Mouse (Mus musculus): ENCODE results near the gene Samd4. TPM values are rescaled to one million over a fixed set of nuclear protein-coding genes. Genes with fewer than 3 reads are reported as not detected.

Gene Samd4
- polyA plus RNA-seq, 1 experiment from 2014 or later: 0.34 TPM

GRCm38 (mm10) chr14:46950527-46951384 lies 68.1 kb downstream of the Samd4 start:
- no peak overlapping the region for H3K27ac ChIP-seq (ENCODE audit: low read depth)
- 0 out of 2 replicates have a peak, but pooled peaks cover 3% of the 10 kb centered on the region for H3K4me1 ChIP-seq (ENCODE audit: insufficient read depth)
- H3K9ac ChIP-seq (replicated peaks): no peak overlapping the region
- no peak overlapping the region for H3K4me3 ChIP-seq (ENCODE audit: low read depth, low read length)
- no peaks in the 10 kb centered on the region for H3K27me3 ChIP-seq (ENCODE audit: insufficient read depth, low read length)
- 62% methylated on average over 11 of the region's 11 CpGs for WGBS (ENCODE audit: insufficient replicate concordance)
- H3K9me3 ChIP-seq (ENCODE audit: low read length): no peaks in the 10 kb centered on the region
- no peak overlapping the region for H3K4me2 ChIP-seq (ENCODE audit: low read depth, low read length)
- TF ChIP-seq EP300 (IDR thresholded peaks at IDR 0.05; ENCODE audit: low read depth) (no peak), CTCF (IDR thresholded peaks at IDR 0.05; ENCODE audit: low read depth) (no peak)
- no peak for DNase-seq
- no peak for ATAC-seq
- H3K36me3 ChIP-seq (replicated peaks; ENCODE audit: insufficient read depth, low read length): no peaks in the 10 kb centered on the region

GRCm38 (mm10) chr14:46952264-46952663 lies 69.6 kb downstream of the Samd4 start:
- H3K4me3 ChIP-seq (ENCODE audit: low read depth, low read length): no peak overlapping the region
- no peak overlapping the region for H3K9ac ChIP-seq (replicated peaks)
- 0 out of 2 replicates have a peak, but pooled peaks cover 3% of the 10 kb centered on the region for H3K4me1 ChIP-seq (ENCODE audit: insufficient read depth)
- H3K36me3 ChIP-seq (replicated peaks; ENCODE audit: insufficient read depth, low read length): no peaks in the 10 kb centered on the region
- no peaks in the 10 kb centered on the region for H3K27me3 ChIP-seq (ENCODE audit: insufficient read depth, low read length)
- no peak for ATAC-seq
- DNase-seq: no peak
- no peak overlapping the region for H3K4me2 ChIP-seq (ENCODE audit: low read depth, low read length)
- no peak overlapping the region for H3K27ac ChIP-seq (ENCODE audit: low read depth)
- no peak for TF ChIP-seq EP300 (IDR thresholded peaks at IDR 0.05; ENCODE audit: low read depth)
- no peak for TF ChIP-seq CTCF (IDR thresholded peaks at IDR 0.05; ENCODE audit: low read depth)
- H3K9me3 ChIP-seq (ENCODE audit: low read length): no peaks in the 10 kb centered on the region
- 65% methylated on average over 2 of the region's 2 CpGs for WGBS (ENCODE audit: insufficient replicate concordance)

DNA sequence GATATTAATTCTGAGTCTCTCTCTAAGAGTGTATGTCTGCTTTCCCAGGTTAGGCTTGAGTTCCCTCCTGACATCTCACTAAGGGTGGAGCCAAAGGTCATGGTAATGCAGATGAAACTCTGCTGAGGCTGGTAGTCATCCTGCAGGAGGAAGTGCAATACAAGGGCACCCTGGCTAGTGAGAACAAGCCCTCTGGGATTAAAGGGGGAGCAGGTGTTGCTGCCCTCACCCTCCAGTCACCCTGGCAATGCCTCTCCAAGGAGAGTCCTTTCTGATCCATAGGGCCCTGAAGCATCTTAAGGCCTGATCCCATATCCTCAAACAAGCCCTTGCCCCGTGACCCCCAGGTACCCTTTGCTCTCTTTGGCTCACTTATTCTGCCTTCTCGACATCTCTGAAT lies 72.5 kb downstream of the Samd4 start:
- H3K9ac ChIP-seq (replicated peaks): no peak overlapping the region
- H3K4me3 ChIP-seq (ENCODE audit: low read depth, low read length): no peak overlapping the region
- WGBS (ENCODE audit: insufficient replicate concordance): 51% methylated on average over 2 of the region's 2 CpGs
- H3K36me3 ChIP-seq (replicated peaks; ENCODE audit: insufficient read depth, low read length): no peaks in the 10 kb centered on the region
- no peak for ATAC-seq
- no peaks in the 10 kb centered on the region for H3K9me3 ChIP-seq (ENCODE audit: low read length)
- no peak for DNase-seq
- no peaks in the 10 kb centered on the region for H3K27me3 ChIP-seq (ENCODE audit: insufficient read depth, low read length)
- H3K4me2 ChIP-seq (ENCODE audit: low read depth, low read length): no peak overlapping the region
- 0 out of 2 replicates have a peak, but pooled peaks cover 3% of the 10 kb centered on the region for H3K4me1 ChIP-seq (ENCODE audit: insufficient read depth)
- no peak overlapping the region for H3K27ac ChIP-seq (ENCODE audit: low read depth)
- no peak for TF ChIP-seq CTCF (IDR thresholded peaks at IDR 0.05; ENCODE audit: low read depth)
- TF ChIP-seq EP300 (IDR thresholded peaks at IDR 0.05; ENCODE audit: low read depth): no peak

DNA sequence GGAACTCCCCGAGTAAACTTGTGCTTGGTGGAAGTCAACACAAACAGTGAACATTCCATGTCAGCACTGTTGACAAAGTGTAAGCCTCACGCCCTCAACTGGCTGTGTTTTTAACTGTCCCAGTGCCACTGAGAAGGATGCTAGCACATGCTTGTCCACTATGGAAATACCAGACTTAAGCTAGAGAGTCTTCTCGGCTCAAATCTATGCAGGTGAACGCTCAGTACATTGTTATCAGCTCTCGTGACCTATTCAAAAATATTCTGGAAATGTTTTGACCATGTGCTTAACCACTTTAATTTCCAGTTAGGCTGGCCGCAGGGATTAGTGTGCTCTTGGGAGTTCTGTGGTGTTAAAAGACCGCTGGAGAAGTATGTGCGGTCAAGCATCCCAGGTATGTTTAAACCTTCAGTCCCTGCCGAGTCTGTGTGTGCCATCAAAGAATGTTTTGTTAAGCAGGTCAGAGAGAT lies 73.0 kb downstream of the Samd4 start:
- 0 out of 2 replicates have a peak, but pooled peaks cover 3% of the 10 kb centered on the region for H3K4me1 ChIP-seq (ENCODE audit: insufficient read depth)
- TF ChIP-seq CTCF (IDR thresholded peaks at IDR 0.05; ENCODE audit: low read depth) (0 out of 2 replicates have a peak, but pooled peaks have one; percentile 20), EP300 (IDR thresholded peaks at IDR 0.05; ENCODE audit: low read depth) (no peak)
- H3K27me3 ChIP-seq (ENCODE audit: insufficient read depth, low read length): no peaks in the 10 kb centered on the region
- H3K4me2 ChIP-seq (ENCODE audit: low read depth, low read length): no peak overlapping the region
- ATAC-seq (no peak), DNase-seq (no peak)
- WGBS (ENCODE audit: insufficient replicate concordance): 50% methylated on average over 9 of the region's 9 CpGs
- H3K9ac ChIP-seq (replicated peaks): no peak overlapping the region
- H3K27ac ChIP-seq (ENCODE audit: low read depth): no peak overlapping the region
- no peaks in the 10 kb centered on the region for H3K9me3 ChIP-seq (ENCODE audit: low read length)
- H3K36me3 ChIP-seq (replicated peaks; ENCODE audit: insufficient read depth, low read length): no peaks in the 10 kb centered on the region
- no peak overlapping the region for H3K4me3 ChIP-seq (ENCODE audit: low read depth, low read length)

DNA sequence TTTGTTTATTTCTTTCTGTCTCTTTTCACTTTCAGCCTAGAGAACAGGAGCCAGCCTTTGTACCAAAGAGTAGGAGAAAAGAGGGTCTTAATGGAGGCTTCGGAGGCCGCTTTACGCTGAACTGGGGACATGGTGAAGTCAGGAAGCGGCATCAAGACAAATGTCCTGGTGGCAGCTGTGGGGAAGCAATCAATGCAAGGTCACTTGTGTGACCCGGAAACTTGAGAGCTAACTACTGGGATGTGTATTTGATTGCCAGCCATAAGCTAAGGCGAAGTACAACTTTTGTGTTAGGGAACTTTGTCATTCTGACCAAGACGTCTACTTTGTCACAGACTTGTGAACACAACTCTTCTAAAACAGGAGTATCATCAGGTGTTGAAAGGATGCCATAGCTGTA lies 73.5 kb downstream of the Samd4 start:
- no peaks in the 10 kb centered on the region for H3K36me3 ChIP-seq (replicated peaks; ENCODE audit: insufficient read depth, low read length)
- no peak overlapping the region for H3K9ac ChIP-seq (replicated peaks)
- WGBS (ENCODE audit: insufficient replicate concordance): 53% methylated on average over 7 of the region's 7 CpGs
- DNase-seq (no peak), ATAC-seq (no peak)
- TF ChIP-seq EP300 (IDR thresholded peaks at IDR 0.05; ENCODE audit: low read depth) (no peak), CTCF (IDR thresholded peaks at IDR 0.05; ENCODE audit: low read depth) (no peak)
- H3K27ac ChIP-seq (ENCODE audit: low read depth): no peak overlapping the region
- H3K27me3 ChIP-seq (ENCODE audit: insufficient read depth, low read length): no peaks in the 10 kb centered on the region
- no peak overlapping the region for H3K4me3 ChIP-seq (ENCODE audit: low read depth, low read length)
- H3K4me1 ChIP-seq (ENCODE audit: insufficient read depth): 0 out of 2 replicates have a peak, but pooled peaks cover 3% of the 10 kb centered on the region
- H3K9me3 ChIP-seq (ENCODE audit: low read length): no peaks in the 10 kb centered on the region
- H3K4me2 ChIP-seq (ENCODE audit: low read depth, low read length): no peak overlapping the region

- Histone ChIP-seq H3K9ac (replicated peaks) (no peak overlapping the region), H3K27me3 (ENCODE audit: insufficient read depth, low read length) (no peaks in the 10 kb centered on the region), H3K4me3 (ENCODE audit: low read depth, low read length) (no peak overlapping the region), H3K4me2 (ENCODE audit: low read depth, low read length) (no peak overlapping the region), H3K36me3 (replicated peaks; ENCODE audit: insufficient read depth, low read length) (no peaks in the 10 kb centered on the region), H3K4me1 (ENCODE audit: insufficient read depth) (0 out of 2 replicates have a peak, but pooled peaks cover 3% of the 10 kb centered on the region), H3K9me3 (ENCODE audit: low read length) (no peaks in the 10 kb centered on the region), H3K27ac (ENCODE audit: low read depth) (no peak overlapping the region)
- DNase-seq: no peak
- no peak for TF ChIP-seq CTCF (IDR thresholded peaks at IDR 0.05; ENCODE audit: low read depth)
- no peak for TF ChIP-seq EP300 (IDR thresholded peaks at IDR 0.05; ENCODE audit: low read depth)
- WGBS (ENCODE audit: insufficient replicate concordance): 71% methylated on average over 7 of the region's 7 CpGs
- no peak for ATAC-seq
Observed at GRCm38 (mm10) chr14:46959166-46959721, 76.6 kb downstream of the Samd4 start.
